Mouse (Mus musculus): ENCODE data around the gene Atp11c. TPM values are rescaled to one million over a fixed set of nuclear protein-coding genes. Genes with fewer than 3 reads are reported as not detected.

Atp11c gene
- total and polyA plus RNA-seq, 2 experiments from 2014 or later = 7.9 to 17.3 TPM

DNA sequence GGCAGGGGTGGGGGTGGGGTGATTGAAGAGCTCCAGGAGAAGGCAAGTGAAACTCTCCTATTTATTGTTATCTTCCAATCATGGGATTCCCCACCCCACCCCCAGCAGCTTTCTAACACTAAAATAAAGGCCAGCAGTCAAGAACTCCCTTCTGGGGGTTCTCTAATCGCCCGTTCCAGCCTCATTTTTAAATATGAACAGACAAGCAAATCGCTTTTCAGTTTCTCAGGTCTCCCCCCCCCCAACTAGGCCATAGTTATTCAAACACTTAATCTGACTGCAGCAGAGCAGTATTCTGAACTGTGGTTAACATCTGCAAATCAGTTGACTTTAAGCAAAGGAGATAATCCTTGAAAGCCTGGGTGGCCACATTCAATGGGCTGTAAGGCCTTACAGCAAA lies 409.9 kb downstream of the Atp11c start:
- Histone ChIP-seq H3K4me3 (ENCODE audit: low read length) (no peak overlapping the region), H3K27me3 (ENCODE audit: insufficient read depth, low read length) (no peaks in the 10 kb centered on the region), H3K4me2 (ENCODE audit: low read depth, low read length) (no peak overlapping the region), H3K9ac (replicated peaks; ENCODE audit: low read length) (no peak overlapping the region), H3K27ac (no peak overlapping the region), H3K9me3 (ENCODE audit: low read length) (no peaks in the 10 kb centered on the region), H3K4me1 (ENCODE audit: insufficient read depth, low read length) (no peaks in the 10 kb centered on the region), H3K36me3 (ENCODE audit: insufficient read depth, low read length) (no peaks in the 10 kb centered on the region)
- WGBS = 43% methylated on average over 3 of the region's 3 CpGs
- no peak for TF ChIP-seq CTCF (IDR thresholded peaks at IDR 0.05; ENCODE audit: low read depth)
- ATAC-seq (no peak), DNase-seq (ENCODE audit: low spot score) (no peak)

DNA sequence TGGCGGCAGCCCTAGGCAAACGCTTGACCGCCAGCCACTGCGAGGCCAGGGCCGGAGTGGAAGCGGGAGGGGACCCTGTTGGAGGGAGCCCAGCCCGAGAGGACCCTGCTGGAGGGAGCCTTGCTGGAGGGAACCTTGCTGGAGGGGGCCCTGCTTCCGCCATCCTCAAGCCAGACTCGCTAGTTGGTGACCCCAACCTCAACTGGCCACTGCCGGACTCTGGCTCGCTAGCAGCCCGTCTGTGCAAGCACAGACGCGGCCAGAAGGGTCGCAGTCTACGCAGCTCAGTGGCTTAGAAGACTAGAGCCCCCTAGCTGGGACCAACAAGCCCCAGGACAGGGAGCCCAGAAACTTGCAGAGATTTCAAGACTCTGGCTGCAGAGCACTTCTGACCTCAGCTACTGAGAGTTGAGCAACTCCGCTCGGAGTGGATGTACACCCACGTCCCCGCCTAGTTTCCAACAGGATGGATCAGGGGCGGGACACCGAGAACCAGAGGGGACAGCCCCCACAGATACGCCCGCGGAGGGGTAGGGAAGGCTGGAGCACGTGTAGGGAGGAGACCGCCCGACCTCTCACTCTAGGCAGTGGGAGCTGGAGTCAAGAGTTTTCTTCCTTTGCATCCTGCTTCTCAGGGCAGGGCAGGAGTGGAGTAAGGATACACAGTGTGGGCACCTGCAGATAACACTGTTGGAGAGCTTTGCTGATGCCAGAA lies 413.6 kb downstream of the Atp11c start, which contains the start of gene Mcf2:
Gene Mcf2 (minus strand): TSS at position 346 of the 715 bp plus-strand sequence.
- Histone ChIP-seq H3K9me3 (ENCODE audit: low read length) (no peaks in the 10 kb centered on the region), H3K27me3 (ENCODE audit: insufficient read depth, low read length) (no peaks in the 10 kb centered on the region), H3K9ac (replicated peaks; ENCODE audit: low read length) (0 out of 2 replicates have a peak within 1 kb of the TSS, but pooled peaks have one; percentile 24), H3K4me2 (ENCODE audit: low read depth, low read length) (peak within 1 kb of the TSS; percentile 73), H3K4me1 (ENCODE audit: insufficient read depth, low read length) (no peaks in the 10 kb centered on the region), H3K36me3 (ENCODE audit: insufficient read depth, low read length) (no peaks in the 10 kb centered on the region), H3K4me3 (ENCODE audit: low read length) (peak within 1 kb of the TSS; percentile 40), H3K27ac (no peak within 1 kb of the TSS)
- 29% methylated on average over 28 of the region's 28 CpGs for WGBS
- peak; percentile 31 for TF ChIP-seq CTCF (IDR thresholded peaks at IDR 0.05; ENCODE audit: low read depth)
- DNase-seq (ENCODE audit: low spot score) = peak; percentile 38
- peak; percentile 78 for ATAC-seq

DNA sequence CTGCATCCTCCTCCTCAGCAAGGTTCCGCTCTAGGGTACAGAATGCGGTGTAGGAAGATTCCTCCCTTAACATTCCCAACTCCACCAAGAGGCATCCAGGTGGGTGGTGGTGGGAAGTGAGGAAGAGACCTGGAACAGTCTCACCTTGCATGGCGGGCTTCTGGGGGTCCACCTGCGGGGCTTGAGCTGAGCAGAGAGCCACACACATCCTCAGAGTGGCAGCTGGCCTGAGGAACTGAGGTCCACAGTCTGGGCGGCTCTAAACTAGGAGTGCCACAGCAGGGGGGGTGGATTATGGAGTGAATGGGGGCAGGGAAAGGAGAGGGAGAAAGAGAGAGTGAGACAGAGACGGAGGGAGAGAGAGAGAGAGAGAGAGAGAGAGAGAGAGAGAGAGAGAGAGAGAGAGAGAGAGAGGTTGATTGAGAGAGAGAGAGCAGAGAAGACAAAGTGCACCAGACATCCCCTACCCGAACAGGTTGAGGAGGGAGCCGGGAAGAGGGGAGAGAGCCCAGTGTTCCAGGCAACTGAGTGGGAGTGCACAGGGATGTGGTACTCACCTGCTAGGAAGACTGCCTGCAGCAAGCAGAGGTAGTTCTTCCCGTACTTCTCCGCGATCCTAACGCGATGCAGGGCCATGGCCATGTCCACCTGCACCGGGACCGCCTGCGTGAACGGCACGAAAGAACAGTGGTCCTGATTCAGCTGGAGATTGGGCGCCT lies 414.3 kb downstream of the Atp11c start:
- Histone ChIP-seq H3K27me3 (ENCODE audit: insufficient read depth, low read length) (no peaks in the 10 kb centered on the region), H3K9me3 (ENCODE audit: low read length) (no peaks in the 10 kb centered on the region), H3K27ac (no peak overlapping the region), H3K36me3 (ENCODE audit: insufficient read depth, low read length) (no peaks in the 10 kb centered on the region), H3K4me3 (ENCODE audit: low read length) (peak overlapping the region; percentile 40), H3K4me1 (ENCODE audit: insufficient read depth, low read length) (no peaks in the 10 kb centered on the region), H3K9ac (replicated peaks; ENCODE audit: low read length) (0 out of 2 replicates have a peak overlapping the region, but pooled peaks have one; percentile 24), H3K4me2 (ENCODE audit: low read depth, low read length) (peak overlapping the region; percentile 73)
- DNase-seq (ENCODE audit: low spot score) = peak; percentile 1
- ATAC-seq = no peak; the same call in 1 of the 2 replicates
- 23% methylated on average over 19 of the region's 19 CpGs for WGBS
- no peak for TF ChIP-seq CTCF (IDR thresholded peaks at IDR 0.05; ENCODE audit: low read depth)

MicroRNAs within 50 kb of the gene (microRNA counts, 519-probe panel; counts per million panel counts)
- microRNA mmu-miR-505 = 1,133 counts per million, percentile 14 among the panel's probes with 10 or more counts

Small RNA genes lying within 50 kb of the gene (microRNA-seq; reads per million reads assigned to microRNA genes)
- gene Mir505 = 129 to 142 reads per million in 2 experiments

Other genes with a start within 250 kb of the Atp11c start
- gene Gm7073, start 53.4 kb downstream of the Atp11c start, total RNA-seq (2014; rRNA removed) = not detected in 2 replicates
- gene Gm7073, start 53.4 kb downstream of the Atp11c start, polyA plus RNA-seq (2015; fragmentation: Nextera tagmentation; extraction: Ambion mirVana) = not detected in 2 replicates